Mouse (Mus musculus): ENCODE results near the gene Tspo.

Tspo gene

GRCm38 (mm10) chr15:83563327-83563856, at the start of gene Tspo, which contains the start of gene Mcat:
Gene Tspo, plus strand, starts transcription at chr15:83563592.
Gene Mcat, minus strand, starts transcription at chr15:83563787.
- peak in 1 of 2 experiments; percentile 22 for DNase-seq

GRCm38 (mm10) chr15:83515018-83515417, 48.4 kb upstream of the Tspo start:
- peak; percentile 23 to 62 for DNase-seq

GRCm38 (mm10) chr15:83518215-83519048, 45.0 kb upstream of the Tspo start:
- peak; percentile 61 to 72 for DNase-seq

- DNase-seq, result no peak
Observed at GRCm38 (mm10) chr15:83520861-83521382, 42.5 kb upstream of the Tspo start.

- DNase-seq, result no peak
Observed at GRCm38 (mm10) chr15:83523196-83523595, 40.2 kb upstream of the Tspo start.

- no peak for DNase-seq
Observed at GRCm38 (mm10) chr15:83523638-83524332, 39.6 kb upstream of the Tspo start.

- no peak for DNase-seq
Observed at GRCm38 (mm10) chr15:83524333-83524729, 39.1 kb upstream of the Tspo start.

GRCm38 (mm10) chr15:83526424-83527091, 36.8 kb upstream of the Tspo start, which contains the start of gene Bik:
Gene Bik, plus strand, starts transcription at chr15:83526862.
- DNase-seq, result peak; percentile 22 to 35

GRCm38 (mm10) chr15:83527092-83527437, 36.3 kb upstream of the Tspo start:
- no peak for DNase-seq

- no peak for DNase-seq
Observed at GRCm38 (mm10) chr15:83527747-83528146, 35.6 kb upstream of the Tspo start.

- DNase-seq, result no peak
Observed at GRCm38 (mm10) chr15:83528892-83529291, 34.5 kb upstream of the Tspo start.

GRCm38 (mm10) chr15:83529765-83530164, 33.6 kb upstream of the Tspo start:
- no peak for DNase-seq

- DNase-seq, result no peak
Observed at GRCm38 (mm10) chr15:83530233-83530632, 33.2 kb upstream of the Tspo start.

- no peak for DNase-seq
Observed at GRCm38 (mm10) chr15:83530688-83531087, 32.7 kb upstream of the Tspo start.

- no peak for DNase-seq
Observed at GRCm38 (mm10) chr15:83531961-83532469, 31.4 kb upstream of the Tspo start.

GRCm38 (mm10) chr15:83532606-83533005, 30.8 kb upstream of the Tspo start:
- DNase-seq, result no peak

- DNase-seq, result no peak
Observed at GRCm38 (mm10) chr15:83534960-83535889, 28.2 kb upstream of the Tspo start.

GRCm38 (mm10) chr15:83535890-83536231, 27.5 kb upstream of the Tspo start:
- DNase-seq, result no peak

GRCm38 (mm10) chr15:83538855-83539254, 24.5 kb upstream of the Tspo start:
- DNase-seq, result no peak

GRCm38 (mm10) chr15:83539905-83540304, 23.5 kb upstream of the Tspo start:
- no peak for DNase-seq

- no peak for DNase-seq
Observed at GRCm38 (mm10) chr15:83541647-83542287, 21.6 kb upstream of the Tspo start.
